Mouse (Mus musculus): ENCODE measurements around the gene Fbxl16.

- TF ChIP-seq CTCF (IDR thresholded peaks at IDR 0.05; ENCODE audit: extremely low read depth, insufficient read depth, insufficient read length, insufficient replicate concordance) (no peak), POLR2A (IDR thresholded peaks at IDR 0.05; ENCODE audit: low read depth, low read length) (no peak)
These were observed 15.7 kb downstream of the Fbxl16 start for GRCm38 (mm10) chr17:25824362-25825142.
